Mouse (Mus musculus): ENCODE data around the gene Ddx18.

DNA sequence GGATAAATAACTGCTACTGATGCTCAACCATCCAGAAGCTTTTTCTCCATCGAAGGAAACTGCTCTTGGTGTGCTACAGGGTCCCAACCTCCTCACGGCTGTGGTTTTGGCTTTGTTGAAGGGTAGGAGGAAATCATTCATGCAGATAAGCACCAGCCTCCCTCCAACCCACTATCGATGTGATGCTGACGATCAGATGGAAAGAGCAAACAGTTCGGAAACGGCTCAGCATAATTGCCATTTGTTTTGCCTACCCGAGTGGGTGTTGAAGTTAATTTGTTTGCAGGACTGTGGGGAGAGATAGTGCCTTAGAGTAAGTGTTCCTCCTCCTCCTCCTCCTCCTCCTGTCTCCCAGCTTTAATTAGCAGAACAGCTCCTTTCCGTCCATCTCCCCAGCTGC, 27.4 kb downstream of the Ddx18 start:
- TF ChIP-seq POLR2A (IDR thresholded peaks at IDR 0.05; ENCODE audit: borderline replicate concordance, insufficient read depth, low read length) = no peak
- TF ChIP-seq CTCF (IDR thresholded peaks at IDR 0.05; ENCODE audit: borderline replicate concordance, insufficient read depth, low read depth, low read length) = no peak

Data from cerebellum, adult 2 months (tissue).